Mouse (Mus musculus) heart, embryonic 14.5 days (tissue): Measurements from ENCODE around the gene Zfp414. TPM values are rescaled to one million over a fixed set of nuclear protein-coding genes. Genes with fewer than 3 reads are reported as not detected.

Source experiments
- ATAC-seq: fragments of 200-750 bp; cut with Nextera tagmentation; 2 replicates; pipeline ENCODE4 v1.8.0; 2017; ENCODE audit warnings: low read depth, moderate TSS enrichment; ENCODE audit not compliant: insufficient number of reproducible peaks, insufficient read depth, low FRiP score
- H3K27ac ChIP-seq, 2 experiments: fragments of 200-500 bp in 1 of 2; fragments of 300-500 bp in 1 of 2; sonication (generic) in 1 of 2; replicated peaks in 1 of 2; 2 replicates each; pipeline ENCODE4 v1.5.1; 2012 to 2014; ENCODE audit warnings: low read depth in 2 of 2, low read length in 2 of 2, control low read depth in 1 of 2, mild to moderate bottlenecking in 1 of 2, mixed read lengths in 1 of 2; ENCODE audit not compliant: control insufficient read depth in 1 of 2, insufficient read depth in 1 of 2
- H3K27me3 ChIP-seq: fragments of 300-500 bp; sonication (generic); 2 replicates; pipeline ENCODE4 v1.6.1; 2014; ENCODE audit warnings: mild to moderate bottlenecking, low read length, control low read depth; ENCODE audit not compliant: control insufficient read depth, insufficient read depth
- H3K36me3 ChIP-seq: fragments of 300-500 bp; sonication (generic); 2 replicates; pipeline ENCODE4 v1.6.1; 2014; ENCODE audit warnings: mild to moderate bottlenecking, control low read depth, low read length, mixed read lengths; ENCODE audit not compliant: control insufficient read depth, insufficient read depth
- H3K4me1 ChIP-seq, 2 experiments: fragments of 200-500 bp in 1 of 2; fragments of 300-500 bp in 1 of 2; sonication (generic) in 1 of 2; 2 replicates each; pipeline ENCODE4 v1.6.1; 2012 to 2014; ENCODE audit warnings: low read length in 2 of 2, control low read depth in 1 of 2, mixed read lengths in 1 of 2; ENCODE audit not compliant: control insufficient read depth in 2 of 2, insufficient read depth in 2 of 2
- H3K4me2 ChIP-seq: fragments of 300-500 bp; sonication (generic); 2 replicates; pipeline ENCODE4 v1.6.1; 2014; ENCODE audit warnings: mild to moderate bottlenecking, low read length
- H3K4me3 ChIP-seq, 2 experiments: fragments of 200-500 bp in 1 of 2; fragments of 300-500 bp in 1 of 2; sonication (generic) in 1 of 2; 2 replicates each; pipeline ENCODE4 v1.5.1; 2012 to 2014; ENCODE audit warnings: low read length in 2 of 2, mild to moderate bottlenecking in 2 of 2, control low read depth in 1 of 2, low read depth in 1 of 2, moderate library complexity in 1 of 2; ENCODE audit not compliant: control insufficient read depth in 1 of 2, insufficient read depth in 1 of 2
- H3K9ac ChIP-seq: fragments of 300-500 bp; sonication (generic); 2 replicates; pipeline ENCODE4 v1.6.1; 2014; ENCODE audit warnings: mild to moderate bottlenecking, low read length
- H3K9me3 ChIP-seq: fragments of 300-500 bp; sonication (generic); 2 replicates; pipeline ENCODE4 v1.6.1; 2016; ENCODE audit warnings: low read length, control low read depth; ENCODE audit not compliant: control insufficient read depth
- WGBS: fragments of 180-500 bp; shearing (Covaris S2); extraction: QIAGEN DNeasy Blood & Tissue Kit; methylation state at CpG from one replicate; pipeline ENCODE4 v1.1.7; 2014; 5-methylcytosine and 5-hydroxymethylcytosine counted together
- polyA plus RNA-seq: library from polyadenylated mRNA; unstranded; fragments of >200 nt; fragmentation: Nextera tagmentation; extraction: Ambion mirVana; gene quantifications from 2 replicates; pipeline ENCODE4 v1.2.1, GENCODE M21; 2014

Zfp414 gene
- polyA plus RNA-seq, 1 experiment from 2014 or later: 51.5 TPM

- H3K27me3 ChIP-seq: no peaks in the 10 kb centered on the region
- 98% methylated on average over 34 of the region's 34 CpGs for WGBS
- no peak overlapping the region for H3K27ac ChIP-seq
- H3K9me3 ChIP-seq: no peaks in the 10 kb centered on the region
- no peak overlapping the region for H3K4me3 ChIP-seq
- H3K36me3 ChIP-seq: peaks cover 99% of the 10 kb centered on the region
- peak; percentile 43; the same call in 1 of the 2 replicates for ATAC-seq
- no peak overlapping the region for H3K9ac ChIP-seq
- no peak overlapping the region for H3K4me2 ChIP-seq
- H3K4me1 ChIP-seq: no peaks in the 10 kb centered on the region
Observed at GRCm38 (mm10) chr17:33649781-33650475, 21.0 kb downstream of the Zfp414 start.

DNA sequence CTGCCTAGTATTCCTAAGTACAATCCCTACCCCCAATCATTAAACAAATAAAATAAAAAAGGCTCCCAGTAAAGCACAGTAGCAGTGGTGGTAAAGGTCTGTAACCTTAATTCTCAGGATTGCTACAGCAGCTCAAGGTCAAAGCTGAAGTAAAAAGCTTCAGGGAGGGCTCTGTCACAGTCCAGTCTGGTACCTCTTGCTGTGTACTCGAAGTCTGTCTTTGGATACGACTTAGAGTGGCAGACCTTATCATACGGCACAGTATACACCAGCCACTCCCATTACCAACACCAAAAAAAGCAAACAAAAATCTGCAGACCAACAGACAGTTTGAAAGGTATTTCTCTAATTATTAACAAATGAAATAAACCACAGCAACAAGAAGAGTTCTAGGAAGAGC is 37.9 kb downstream of the Zfp414 start:
- Histone ChIP-seq H3K9me3 (no peaks in the 10 kb centered on the region), H3K36me3 (peaks cover 74% of the 10 kb centered on the region), H3K4me3 (no peak overlapping the region), H3K9ac (no peak overlapping the region), H3K27ac (peak overlapping the region; percentile 31 to 33; a peak in 1 of 4 replicates), H3K27me3 (no peaks in the 10 kb centered on the region), H3K4me1 (peaks cover 0 to 9% of the 10 kb centered on the region in 2 experiments; a peak in 1 of 4 replicates), H3K4me2 (no peak overlapping the region)
- 32% methylated on average over 3 of the region's 3 CpGs for WGBS
- ATAC-seq: no peak

DNA sequence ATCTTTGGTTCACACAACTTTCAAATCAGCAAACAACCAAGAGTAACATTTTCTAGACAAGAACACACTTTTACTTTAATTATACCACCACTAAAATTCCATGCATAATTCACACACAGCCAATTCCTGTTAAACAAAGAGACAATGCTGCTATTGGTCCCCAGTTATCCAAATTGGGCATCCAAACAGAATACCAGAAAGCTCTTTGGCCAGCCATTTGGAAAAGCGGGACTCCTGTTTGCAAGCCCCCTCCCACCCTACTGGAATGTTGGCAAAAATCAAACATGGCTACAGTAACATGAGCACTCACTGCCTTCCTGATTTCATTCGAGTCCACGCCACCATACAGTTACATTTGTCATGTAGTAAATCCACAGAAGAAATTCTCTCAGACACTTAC is 40.8 kb downstream of the Zfp414 start:
- no peak overlapping the region for H3K4me2 ChIP-seq
- H3K9me3 ChIP-seq: no peaks in the 10 kb centered on the region
- H3K4me3 ChIP-seq: no peak overlapping the region
- 86% methylated on average over 3 of the region's 3 CpGs for WGBS
- no peak overlapping the region for H3K27ac ChIP-seq
- no peak for ATAC-seq
- H3K27me3 ChIP-seq: no peaks in the 10 kb centered on the region
- peaks cover 0 to 9% of the 10 kb centered on the region in 2 experiments; a peak in 1 of 4 replicates for H3K4me1 ChIP-seq
- H3K36me3 ChIP-seq: peaks cover 47% of the 10 kb centered on the region
- H3K9ac ChIP-seq: no peak overlapping the region

DNA sequence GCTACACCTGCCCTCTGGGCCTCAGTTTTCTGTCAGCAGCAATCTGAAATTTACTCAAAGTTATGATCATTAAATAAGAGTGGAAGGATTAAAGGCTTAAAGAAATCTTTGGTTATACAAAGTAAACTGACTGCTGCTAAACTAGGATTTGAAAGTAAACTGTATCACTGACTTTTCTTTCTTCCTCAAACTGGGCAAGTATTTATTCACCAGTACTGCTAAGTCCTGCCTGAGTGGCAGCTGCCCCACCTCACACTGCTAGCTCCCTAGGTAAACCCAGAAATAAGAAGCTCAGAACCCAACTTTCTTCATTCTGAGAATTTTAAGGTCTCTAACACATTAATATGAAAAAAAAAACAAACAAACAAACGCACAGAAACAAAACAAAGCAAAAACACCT is 44.9 kb downstream of the Zfp414 start:
- H3K4me2 ChIP-seq: no peak overlapping the region
- WGBS: 86% methylated on average over 1 of the region's 1 CpGs
- peaks cover 32% of the 10 kb centered on the region for H3K36me3 ChIP-seq
- H3K4me1 ChIP-seq: peaks cover 0 to 11% of the 10 kb centered on the region in 2 experiments; a peak in 1 of 4 replicates
- no peak for ATAC-seq
- H3K27me3 ChIP-seq: no peaks in the 10 kb centered on the region
- H3K4me3 ChIP-seq: no peak overlapping the region
- H3K9ac ChIP-seq: no peak overlapping the region
- H3K9me3 ChIP-seq: no peaks in the 10 kb centered on the region
- H3K27ac ChIP-seq: no peak overlapping the region

- ATAC-seq: no peak
- no peaks in the 10 kb centered on the region for H3K9me3 ChIP-seq
- H3K9ac ChIP-seq: no peak overlapping the region
- no peak overlapping the region for H3K27ac ChIP-seq
- H3K36me3 ChIP-seq: peaks cover 27% of the 10 kb centered on the region
- no peak overlapping the region for H3K4me3 ChIP-seq
- H3K4me1 ChIP-seq: peaks cover 0 to 13% of the 10 kb centered on the region in 2 experiments; a peak in 1 of 4 replicates
- no peaks in the 10 kb centered on the region for H3K27me3 ChIP-seq
- no peak overlapping the region for H3K4me2 ChIP-seq
Observed at GRCm38 (mm10) chr17:33675452-33675851, 46.6 kb downstream of the Zfp414 start.

- H3K9me3 ChIP-seq: no peaks in the 10 kb centered on the region
- ATAC-seq: no peak
- no peaks in the 10 kb centered on the region for H3K27me3 ChIP-seq
- H3K36me3 ChIP-seq: peaks cover 27% of the 10 kb centered on the region
- no peak overlapping the region for H3K9ac ChIP-seq
- H3K27ac ChIP-seq: no peak overlapping the region
- 77% methylated on average over 2 of the region's 2 CpGs for WGBS
- H3K4me3 ChIP-seq: no peak overlapping the region
- H3K4me2 ChIP-seq: no peak overlapping the region
- H3K4me1 ChIP-seq: peaks cover 0 to 18% of the 10 kb centered on the region in 2 experiments; a peak in 1 of 4 replicates
Observed at GRCm38 (mm10) chr17:33676086-33676485, 47.2 kb downstream of the Zfp414 start.

DNA sequence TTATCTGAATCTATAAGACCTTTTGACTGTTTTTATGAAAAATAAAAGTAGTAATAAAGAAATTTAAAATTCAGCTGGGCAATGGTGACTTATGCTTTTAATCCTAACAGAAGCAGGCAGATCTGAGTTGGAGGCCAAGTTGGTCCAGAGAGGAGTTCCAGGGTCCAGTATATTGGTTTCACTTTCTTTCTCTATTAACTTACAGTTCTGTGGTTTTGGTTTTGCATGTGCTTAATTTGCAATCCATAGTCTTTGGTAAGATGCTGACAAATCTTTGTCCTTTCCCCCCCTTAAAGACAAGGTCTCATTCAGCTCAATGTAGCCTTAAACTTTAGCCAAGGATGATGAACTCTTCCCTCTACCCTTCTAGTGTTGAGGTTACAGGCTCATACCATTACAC is 49.9 kb downstream of the Zfp414 start:
- Histone ChIP-seq H3K4me3 (no peak overlapping the region), H3K4me2 (no peak overlapping the region), H3K27ac (no peak overlapping the region), H3K9ac (no peak overlapping the region), H3K27me3 (no peaks in the 10 kb centered on the region), H3K9me3 (no peaks in the 10 kb centered on the region), H3K36me3 (peaks cover 33% of the 10 kb centered on the region), H3K4me1 (peaks cover 3 to 44% of the 10 kb centered on the region in 2 experiments; a peak in 3 of 4 replicates)
- no peak for ATAC-seq
